Mouse (Mus musculus): ENCODE data around the gene Xlr4c. TPM values are rescaled to one million over a fixed set of nuclear protein-coding genes. Genes with fewer than 3 reads are reported as not detected.
"Not testable (repeated sequence)": the region's sequence is repeated elsewhere in the genome, so short reads cannot be mapped to it uniquely, and the experiment has no call there.

Xlr4c gene
- 0.43 and 0.49 TPM in 2 replicates for polyA plus RNA-seq (2015; fragmentation: Nextera tagmentation; extraction: Ambion mirVana)

DNA sequence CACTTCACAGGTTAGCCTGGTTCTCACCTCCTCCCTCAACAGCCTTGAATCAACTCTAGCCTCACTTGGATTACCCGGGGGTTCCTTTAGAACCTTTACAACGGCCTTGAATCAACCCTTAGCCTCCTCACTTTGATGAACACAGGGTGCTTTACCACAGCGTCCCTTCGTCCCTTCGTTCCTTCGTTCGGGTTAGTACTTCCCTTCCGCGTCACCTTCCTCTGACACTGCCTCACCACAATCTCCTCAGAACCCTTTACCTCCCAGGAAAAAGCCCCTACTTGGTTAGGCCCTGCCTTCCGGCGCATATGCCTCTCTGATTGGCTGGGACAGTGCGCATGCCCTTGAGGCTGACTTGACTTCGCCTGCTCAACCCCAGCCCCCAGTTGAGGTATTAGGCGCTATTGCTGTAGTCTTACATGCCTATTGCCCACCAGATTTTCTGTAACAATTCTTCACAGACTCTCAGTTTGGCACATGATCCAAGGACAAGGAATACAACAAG, at the start of gene Xlr4c:
Gene Xlr4c, minus strand, starts transcription at position 310 of the 505 bp plus-strand sequence.
- not testable (repeated sequence) for H3K9ac ChIP-seq; H3K4me3 ChIP-seq; H3K4me2 ChIP-seq; H3K27ac ChIP-seq (replicated peaks); H3K4me1 ChIP-seq (replicated peaks); H3K36me3 ChIP-seq; H3K27me3 ChIP-seq; ATAC-seq (ENCODE audit: low FRiP score, low read depth); H3K9me3 ChIP-seq
- WGBS = 88% methylated on average over 14 of the region's 14 CpGs

DNA sequence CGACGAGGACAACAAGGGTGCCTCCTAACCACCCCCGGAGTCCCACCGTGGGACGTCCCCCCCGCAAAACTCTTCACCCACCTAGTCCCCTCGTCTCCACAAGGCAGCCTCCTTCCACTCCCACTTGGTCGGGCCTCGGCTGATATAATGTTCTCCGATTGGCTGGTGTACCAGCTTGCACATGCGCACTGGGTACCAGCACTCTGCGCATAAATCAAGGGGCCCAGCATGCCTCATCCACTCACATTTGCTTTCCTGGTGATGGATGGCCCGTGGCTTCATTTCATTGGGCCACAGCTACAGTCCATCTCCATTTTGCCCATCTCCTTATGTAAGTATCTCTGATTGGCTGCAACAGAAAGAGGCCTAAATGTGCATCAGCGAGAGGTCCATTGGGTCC, 22.3 kb upstream of the Xlr4c start, which contains the start of gene Xlr3c:
Gene Xlr3c, minus strand, starts transcription at position 121 of the 400 bp plus-strand sequence.
- not testable (repeated sequence) for H3K9ac ChIP-seq; H3K4me3 ChIP-seq; ATAC-seq (ENCODE audit: low FRiP score, low read depth); H3K27ac ChIP-seq (replicated peaks); H3K4me2 ChIP-seq; H3K9me3 ChIP-seq; H3K36me3 ChIP-seq; H3K4me1 ChIP-seq (replicated peaks); H3K27me3 ChIP-seq
- WGBS = 88% methylated on average over 14 of the region's 14 CpGs

DNA sequence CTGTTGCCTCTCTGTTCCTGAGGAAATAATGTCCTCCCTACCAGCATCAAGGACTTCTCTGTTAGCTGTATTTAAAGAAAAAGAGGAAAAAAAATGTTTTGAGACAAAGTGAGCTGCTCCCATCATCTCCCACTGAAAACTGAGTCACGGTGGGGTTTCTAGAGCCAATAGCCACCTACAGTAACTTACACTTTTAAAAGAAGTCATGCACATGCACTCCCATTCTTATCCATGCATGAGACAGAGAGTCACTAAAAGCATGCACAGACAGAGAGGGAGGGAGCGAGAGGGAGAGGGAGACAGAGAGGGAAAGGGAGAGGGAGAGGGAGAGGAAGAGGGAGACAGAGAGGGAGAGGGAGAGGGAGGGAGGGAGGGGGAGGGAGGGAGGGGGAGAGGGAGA, 19.5 kb upstream of the Xlr4c start:
- not testable (repeated sequence) for ATAC-seq (ENCODE audit: low FRiP score, low read depth)
- 83% methylated on average over 1 of the region's 2 CpGs for WGBS

GRCm38 (mm10) chrX:73229288-73229687, 13.6 kb downstream of the Xlr4c start:
- H3K36me3 ChIP-seq = no peaks in the 10 kb centered on the region
- H3K27ac ChIP-seq (replicated peaks) = peak overlapping the region; percentile 95
- 37% methylated on average over 3 of the region's 3 CpGs for WGBS
- ATAC-seq (ENCODE audit: low FRiP score, low read depth) = no peak
- 0 out of 2 replicates have a peak, but pooled peaks cover 6% of the 10 kb centered on the region for H3K4me1 ChIP-seq (replicated peaks)
- H3K4me3 ChIP-seq = peak overlapping the region; percentile 66
- H3K4me2 ChIP-seq = peak overlapping the region; percentile 63
- H3K27me3 ChIP-seq = no peaks in the 10 kb centered on the region
- H3K9me3 ChIP-seq = no peaks in the 10 kb centered on the region
- peak overlapping the region; percentile 66 for H3K9ac ChIP-seq

More for the DNA sequence above, 19.5 kb upstream of the Xlr4c start:
- not testable (repeated sequence) for H3K4me1 ChIP-seq (replicated peaks); H3K4me2 ChIP-seq; H3K9me3 ChIP-seq; H3K4me3 ChIP-seq; H3K9ac ChIP-seq; H3K36me3 ChIP-seq; H3K27me3 ChIP-seq; H3K27ac ChIP-seq (replicated peaks)

DNA sequence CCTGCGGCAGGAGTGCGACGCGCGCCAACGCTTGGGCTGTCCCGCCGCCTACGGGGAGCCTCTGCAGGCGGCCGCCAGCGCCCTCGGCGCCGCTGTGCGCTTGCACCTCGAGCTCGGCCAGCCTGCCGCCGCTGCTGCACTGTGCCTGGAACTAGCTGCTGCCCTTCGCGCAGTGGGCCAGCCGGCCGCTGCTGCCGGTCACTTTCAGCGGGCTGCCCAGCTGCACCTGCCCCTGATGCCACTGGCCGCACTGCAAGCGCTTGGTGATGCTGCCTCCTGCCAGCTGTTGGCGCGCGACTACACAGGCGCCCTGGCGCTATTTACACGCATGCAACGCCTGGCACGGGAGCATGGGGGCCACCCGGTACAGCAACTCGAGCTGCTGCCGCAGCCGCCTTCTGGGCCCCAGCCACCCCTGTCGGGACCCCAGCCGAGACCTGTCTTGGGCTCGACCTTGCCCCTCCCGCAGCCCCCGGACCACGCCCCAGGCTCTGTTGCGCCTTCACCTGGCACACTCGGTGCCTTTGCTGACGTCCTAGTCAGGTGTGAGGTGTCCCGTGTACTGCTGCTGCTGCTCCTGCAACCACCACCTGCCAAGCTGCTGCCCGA, 14.2 kb downstream of the Xlr4c start:
- Histone ChIP-seq H3K4me2 (peak overlapping the region; percentile 63), H3K4me1 (replicated peaks) (0 out of 2 replicates have a peak, but pooled peaks cover 6% of the 10 kb centered on the region), H3K36me3 (no peaks in the 10 kb centered on the region), H3K4me3 (peak overlapping the region; percentile 66), H3K27ac (replicated peaks) (peak overlapping the region; percentile 95), H3K9me3 (no peaks in the 10 kb centered on the region), H3K27me3 (no peaks in the 10 kb centered on the region), H3K9ac (peak overlapping the region; percentile 66)
- 24% methylated on average over 51 of the region's 51 CpGs for WGBS
- ATAC-seq (ENCODE audit: low FRiP score, low read depth) = peak; percentile 76

DNA sequence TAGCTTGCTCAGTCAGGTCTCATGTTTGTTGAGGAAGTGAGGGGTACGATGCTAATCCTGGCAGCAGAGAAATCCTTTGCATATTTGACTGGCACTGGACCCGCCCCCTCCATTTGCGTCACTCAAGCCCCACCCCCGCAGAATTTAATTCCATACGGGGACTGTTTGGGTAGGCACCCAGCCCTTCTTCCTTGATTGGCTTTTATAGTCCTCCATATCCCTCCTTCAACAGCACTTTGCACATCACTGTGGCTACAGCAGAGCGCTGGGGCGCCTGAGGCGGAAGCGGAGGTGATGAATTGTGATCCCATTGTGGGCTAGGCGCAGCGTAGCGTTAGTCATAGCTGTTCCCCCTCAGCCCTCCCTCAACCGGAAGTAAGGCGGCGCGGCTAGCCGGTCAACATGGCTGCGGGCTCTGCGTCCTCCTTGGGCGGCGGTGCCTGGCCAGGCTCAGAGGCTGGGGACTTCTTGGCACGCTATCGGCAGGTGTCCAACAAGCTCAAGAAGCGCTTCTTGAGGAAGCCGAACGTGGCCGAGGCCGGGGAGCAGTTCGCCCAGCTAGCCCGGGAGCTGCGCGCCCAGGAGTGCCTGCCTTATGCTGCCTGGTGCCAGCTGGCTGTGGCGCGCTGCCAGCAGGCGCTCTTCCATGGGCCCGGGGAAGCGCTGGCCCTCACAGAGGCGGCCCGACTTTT, 14.9 kb downstream of the Xlr4c start, which contains the start of gene F8a:
Gene F8a, plus strand, starts transcription at position 378 of the 692 bp plus-strand sequence.
- peak within 1 kb of the TSS; percentile 63 for H3K4me2 ChIP-seq
- 26% methylated on average over 38 of the region's 39 CpGs for WGBS
- H3K36me3 ChIP-seq = no peaks in the 10 kb centered on the region
- H3K27ac ChIP-seq (replicated peaks) = peak within 1 kb of the TSS; percentile 95
- peak within 1 kb of the TSS; percentile 66 for H3K9ac ChIP-seq
- H3K4me3 ChIP-seq = peak within 1 kb of the TSS; percentile 66
- no peaks in the 10 kb centered on the region for H3K27me3 ChIP-seq
- 0 out of 2 replicates have a peak, but pooled peaks cover 6% of the 10 kb centered on the region for H3K4me1 ChIP-seq (replicated peaks)
- peak; percentile 98 for ATAC-seq (ENCODE audit: low FRiP score, low read depth)
- H3K9me3 ChIP-seq = no peaks in the 10 kb centered on the region

- no peak overlapping the region for H3K27ac ChIP-seq (replicated peaks)
- H3K27me3 ChIP-seq = no peaks in the 10 kb centered on the region
- H3K4me1 ChIP-seq (replicated peaks) = 0 out of 2 replicates have a peak, but pooled peaks cover under 1% of the 10 kb centered on the region
- H3K9ac ChIP-seq = no peak overlapping the region
- no peak overlapping the region for H3K4me3 ChIP-seq
- H3K9me3 ChIP-seq = no peaks in the 10 kb centered on the region
- no peaks in the 10 kb centered on the region for H3K36me3 ChIP-seq
- ATAC-seq (ENCODE audit: low FRiP score, low read depth) = no peak
- H3K4me2 ChIP-seq = no peak overlapping the region
- WGBS = 42% methylated on average over 1 of the region's 1 CpGs
These were observed 17.6 kb downstream of the Xlr4c start for GRCm38 (mm10) chrX:73225365-73225764.

- H3K9ac ChIP-seq; H3K4me3 ChIP-seq; ATAC-seq (ENCODE audit: low FRiP score, low read depth); H3K27me3 ChIP-seq; H3K4me2 ChIP-seq; H3K9me3 ChIP-seq; H3K4me1 ChIP-seq (replicated peaks); H3K36me3 ChIP-seq; H3K27ac ChIP-seq (replicated peaks): not testable (repeated sequence)
- WGBS = 81% methylated on average over 15 of the region's 19 CpGs
These were observed 28.9 kb downstream of the Xlr4c start, which contains the start of gene Xlr4b for GRCm38 (mm10) chrX:73213819-73214564. Xlr4b (plus strand) TSS chrX:73214333.

DNA sequence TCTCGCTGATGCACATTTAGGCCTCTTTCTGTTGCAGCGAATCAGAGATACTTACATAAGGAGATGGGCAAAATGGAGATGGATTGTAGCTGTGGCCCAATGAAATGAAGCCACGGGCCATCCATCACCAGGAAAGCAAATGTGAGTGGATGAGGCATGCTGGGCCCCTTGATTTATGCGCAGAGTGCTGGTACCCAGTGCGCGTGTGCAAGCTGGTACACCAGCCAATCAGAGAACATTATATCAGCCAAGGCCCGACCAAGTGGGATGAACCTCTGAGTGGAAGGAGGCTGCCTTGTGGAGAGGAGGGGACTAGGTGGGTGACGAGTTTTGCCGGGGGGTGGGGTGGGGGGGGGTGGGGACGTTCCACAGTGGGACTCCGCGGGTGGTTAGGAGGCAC, 51.0 kb downstream of the Xlr4c start, which contains the start of gene Xlr3b:
Gene Xlr3b, plus strand, starts transcription at position 274 of the 400 bp plus-strand sequence.
- WGBS = 80% methylated on average over 12 of the region's 12 CpGs
- peak; percentile 61; the same call in 1 of the 2 replicates for ATAC-seq (ENCODE audit: low FRiP score, low read depth)
- not testable (repeated sequence) for H3K4me1 ChIP-seq (replicated peaks); H3K9ac ChIP-seq; H3K27me3 ChIP-seq; H3K36me3 ChIP-seq; H3K9me3 ChIP-seq; H3K4me3 ChIP-seq; H3K27ac ChIP-seq (replicated peaks); H3K4me2 ChIP-seq
